Mouse (Mus musculus) liver, embryonic 13.5 days (tissue): ENCODE data around the gene Rragd. TPM values are rescaled to one million over a fixed set of nuclear protein-coding genes. Genes with fewer than 3 reads are reported as not detected.

ENCODE experiments used
- ATAC-seq: fragments of 200-750 bp; cut with Nextera tagmentation; 2 replicates; pipeline ENCODE4 v1.8.0; 2017; ENCODE audit warnings: low read depth, mild to moderate bottlenecking, moderate number of reproducible peaks, moderate library complexity
- DNase-seq: peaks from one replicate; pipeline ENCODE4 v3.0.0; 2022
- H3K27ac ChIP-seq: fragments of 300-500 bp; sonication (generic); 2 replicates; pipeline ENCODE4 v1.5.1; 2015; ENCODE audit warnings: moderate library complexity, mild to moderate bottlenecking, inconsistent platforms
- H3K27me3 ChIP-seq: fragments of 300-500 bp; sonication (generic); 2 replicates; pipeline ENCODE4 v1.6.1; 2015; ENCODE audit warnings: mild to moderate bottlenecking, inconsistent platforms
- H3K36me3 ChIP-seq: fragments of 300-500 bp; sonication (generic); 2 replicates; pipeline ENCODE4 v1.6.1; 2015; ENCODE audit warnings: mild to moderate bottlenecking, inconsistent platforms
- H3K4me1 ChIP-seq: fragments of 300-500 bp; sonication (generic); replicated peaks from 2 replicates; pipeline ENCODE4 v1.6.1; 2015; ENCODE audit warnings: inconsistent platforms
- H3K4me2 ChIP-seq: fragments of 300-500 bp; sonication (generic); 2 replicates; pipeline ENCODE4 v1.6.1; 2015; ENCODE audit warnings: inconsistent platforms, mild to moderate bottlenecking, moderate library complexity
- H3K4me3 ChIP-seq: fragments of 300-500 bp; sonication (generic); replicated peaks from 2 replicates; pipeline ENCODE4 v1.5.1; 2015; ENCODE audit warnings: mild to moderate bottlenecking, inconsistent platforms
- H3K9ac ChIP-seq: fragments of 300-500 bp; sonication (generic); 2 replicates; pipeline ENCODE4 v1.6.1; 2015; ENCODE audit warnings: mild to moderate bottlenecking, inconsistent platforms
- H3K9me3 ChIP-seq: fragments of 300-500 bp; sonication (generic); replicated peaks from 2 replicates; pipeline ENCODE4 v1.6.1; 2016; ENCODE audit warnings: inconsistent platforms
- WGBS: fragments of 180-500 bp; shearing (Covaris S2); methylation state at CpG from one replicate; pipeline ENCODE4 v1.1.7; 2015; ENCODE audit not compliant: insufficient replicate concordance; 5-methylcytosine and 5-hydroxymethylcytosine counted together
- polyA plus RNA-seq: library from polyadenylated mRNA; unstranded; fragments of >200 nt; fragmentation: Nextera tagmentation; extraction: Ambion mirVana; gene quantifications from 2 replicates; pipeline ENCODE4 v1.2.1, GENCODE M21; 2015

Gene Rragd
- 3.6 and 5.6 TPM in 2 replicates for polyA plus RNA-seq

DNA sequence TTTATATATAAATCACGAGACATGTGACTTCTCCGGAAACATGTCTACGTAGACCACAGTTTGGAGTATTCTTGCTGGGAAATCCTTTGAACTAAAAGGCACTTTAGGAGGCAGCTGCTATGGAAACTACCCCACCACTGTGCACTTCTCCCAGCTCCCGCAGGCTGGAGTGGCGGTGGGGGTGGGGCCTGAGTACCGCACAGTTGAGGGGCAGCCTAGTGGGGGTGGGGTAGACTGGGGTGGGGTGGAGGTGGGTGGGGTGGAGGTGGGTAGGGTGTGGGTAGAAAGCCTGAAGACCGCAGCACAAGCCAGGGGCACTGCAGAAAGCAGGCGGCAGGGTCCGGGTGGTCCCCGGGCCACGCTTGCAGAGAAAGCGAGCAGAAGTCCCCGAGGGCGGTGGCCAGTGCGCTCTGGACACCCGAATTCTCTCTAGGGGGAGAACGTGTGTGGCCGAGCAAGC, at the start of gene Rragd:
TSS of gene Rragd (plus strand) at position 322 of the 460 bp plus-strand sequence.
- H3K4me2 ChIP-seq, result peak within 1 kb of the TSS; percentile 98
- H3K9ac ChIP-seq, result peak within 1 kb of the TSS; percentile 79
- peak within 1 kb of the TSS; percentile 71 for H3K4me3 ChIP-seq
- no peaks in the 10 kb centered on the region; the same call in 1 of the 2 replicates for H3K9me3 ChIP-seq
- DNase-seq, result no peak
- WGBS, result 3% methylated on average over 15 of the region's 18 CpGs
- H3K27ac ChIP-seq, result peak within 1 kb of the TSS; percentile 48
- peaks cover 80% of the 10 kb centered on the region for H3K4me1 ChIP-seq
- ATAC-seq, result no peak
- H3K27me3 ChIP-seq, result peaks cover 71% of the 10 kb centered on the region
- no peaks in the 10 kb centered on the region for H3K36me3 ChIP-seq

DNA sequence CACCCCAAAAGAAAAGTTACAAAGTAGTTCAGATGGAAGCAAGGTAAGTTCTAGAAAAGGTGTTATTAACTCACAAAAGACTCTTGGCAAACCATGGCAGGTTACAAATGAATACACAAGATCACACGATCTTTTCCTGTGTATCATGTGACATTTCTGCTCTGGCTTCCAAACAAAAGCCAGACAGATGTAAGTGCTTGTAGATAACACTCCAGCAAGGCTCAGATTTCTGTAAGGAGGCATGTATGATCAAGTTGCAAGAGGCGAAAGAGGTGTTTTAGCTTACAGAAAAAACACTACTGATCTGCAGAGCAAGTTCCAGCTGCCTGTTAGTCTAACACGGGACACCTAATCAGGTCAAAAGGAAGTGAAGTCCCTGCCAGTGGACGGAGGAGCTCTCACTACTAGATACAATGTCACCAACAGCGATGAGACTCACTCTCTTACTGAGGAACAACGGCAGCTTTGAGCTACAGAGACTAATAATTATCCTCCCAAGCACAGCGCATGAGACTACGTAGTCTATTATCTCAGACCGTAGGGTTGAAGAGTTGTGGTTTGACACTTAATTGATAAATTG, 46.0 kb upstream of the Rragd start:
- ATAC-seq (no peak), DNase-seq (no peak)
- no peak overlapping the region for H3K27ac ChIP-seq
- H3K36me3 ChIP-seq, result no peaks in the 10 kb centered on the region
- H3K9ac ChIP-seq, result no peak overlapping the region
- 26% methylated on average over 9 of the region's 9 CpGs for WGBS
- no peak overlapping the region for H3K4me2 ChIP-seq
- H3K4me3 ChIP-seq, result no peak overlapping the region
- no peaks in the 10 kb centered on the region for H3K9me3 ChIP-seq
- no peaks in the 10 kb centered on the region for H3K4me1 ChIP-seq
- peaks cover 5% of the 10 kb centered on the region; the same call in 1 of the 2 replicates for H3K27me3 ChIP-seq

DNA sequence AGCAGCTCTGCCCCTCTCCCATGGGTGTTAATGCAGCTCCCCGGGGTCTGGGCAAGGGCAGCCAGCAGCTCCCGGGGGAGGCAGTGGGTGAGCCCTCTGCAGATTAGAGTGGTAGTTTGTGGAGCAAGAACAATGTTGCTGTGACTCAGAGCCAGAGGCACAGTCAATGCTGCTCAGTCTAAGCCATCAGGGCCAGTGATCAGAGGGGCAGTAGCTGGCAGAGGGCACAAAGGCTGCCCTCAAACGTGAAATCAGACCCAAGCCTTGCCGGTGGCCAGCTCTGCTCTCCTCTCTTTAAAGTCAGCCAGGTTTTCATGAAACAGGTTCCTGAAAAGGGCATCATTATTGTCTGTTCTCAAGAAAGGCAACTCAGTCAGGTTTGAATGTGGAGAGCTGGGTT, 43.3 kb upstream of the Rragd start:
- Histone ChIP-seq H3K4me1 (no peaks in the 10 kb centered on the region), H3K9me3 (no peaks in the 10 kb centered on the region), H3K9ac (no peak overlapping the region), H3K36me3 (no peaks in the 10 kb centered on the region), H3K4me3 (no peak overlapping the region), H3K27me3 (peaks cover 5% of the 10 kb centered on the region; the same call in 1 of the 2 replicates), H3K27ac (no peak overlapping the region), H3K4me2 (no peak overlapping the region)
- ATAC-seq (no peak), DNase-seq (no peak)
- WGBS, result 52% methylated on average over 4 of the region's 4 CpGs

DNA sequence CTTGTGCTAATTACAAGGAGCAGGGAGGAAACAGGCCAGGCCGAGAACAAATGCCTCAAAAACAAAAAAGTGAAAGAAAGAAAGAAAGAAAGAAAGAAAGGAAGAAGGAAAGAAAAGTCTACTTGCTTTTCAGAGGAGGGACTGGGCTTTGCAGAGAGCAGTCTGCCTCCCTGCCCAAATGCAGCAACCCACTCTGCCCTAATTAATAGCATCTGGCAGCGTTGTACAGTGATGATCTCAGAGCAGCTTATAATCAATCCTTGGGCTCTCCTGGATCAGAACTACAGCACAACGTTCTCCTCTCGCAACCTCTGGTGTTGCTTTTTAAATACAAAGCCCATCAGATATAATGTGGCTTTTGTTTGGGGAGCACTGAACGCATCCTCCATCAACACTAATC, 42.9 kb upstream of the Rragd start:
- H3K36me3 ChIP-seq, result no peaks in the 10 kb centered on the region
- H3K4me1 ChIP-seq, result no peaks in the 10 kb centered on the region
- H3K4me2 ChIP-seq, result no peak overlapping the region
- no peak for DNase-seq
- no peak for ATAC-seq
- H3K9me3 ChIP-seq, result no peaks in the 10 kb centered on the region
- peaks cover 5% of the 10 kb centered on the region; the same call in 1 of the 2 replicates for H3K27me3 ChIP-seq
- H3K4me3 ChIP-seq, result no peak overlapping the region
- H3K27ac ChIP-seq, result no peak overlapping the region
- WGBS, result 69% methylated on average over 5 of the region's 5 CpGs
- no peak overlapping the region for H3K9ac ChIP-seq

DNA sequence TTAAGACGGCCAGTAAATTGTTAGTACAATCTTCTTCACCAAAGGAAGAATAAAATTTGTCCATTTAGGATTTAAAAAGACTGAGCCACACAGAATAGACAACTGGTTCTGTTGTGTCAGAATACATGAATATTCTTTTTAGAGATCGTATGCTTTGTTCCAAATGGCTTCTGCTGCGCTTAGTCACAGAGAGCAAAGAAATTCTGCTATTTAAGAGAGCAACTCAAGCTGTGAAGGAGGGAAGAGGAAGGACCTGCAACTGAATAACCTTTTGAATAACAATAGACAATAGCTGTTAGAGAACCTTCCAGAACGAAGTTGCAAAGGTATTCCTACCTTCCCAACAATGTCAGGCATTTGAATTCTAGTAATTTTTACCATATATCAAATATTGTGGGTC, 41.9 kb upstream of the Rragd start:
- H3K27ac ChIP-seq, result no peak overlapping the region
- no peak overlapping the region for H3K4me2 ChIP-seq
- H3K4me3 ChIP-seq, result no peak overlapping the region
- no peak overlapping the region for H3K9ac ChIP-seq
- no peaks in the 10 kb centered on the region for H3K9me3 ChIP-seq
- no peaks in the 10 kb centered on the region for H3K36me3 ChIP-seq
- no peak for ATAC-seq
- H3K27me3 ChIP-seq, result peaks cover 5% of the 10 kb centered on the region; the same call in 1 of the 2 replicates
- WGBS, result 50% methylated on average over 4 of the region's 4 CpGs
- H3K4me1 ChIP-seq, result no peaks in the 10 kb centered on the region
- no peak for DNase-seq

DNA sequence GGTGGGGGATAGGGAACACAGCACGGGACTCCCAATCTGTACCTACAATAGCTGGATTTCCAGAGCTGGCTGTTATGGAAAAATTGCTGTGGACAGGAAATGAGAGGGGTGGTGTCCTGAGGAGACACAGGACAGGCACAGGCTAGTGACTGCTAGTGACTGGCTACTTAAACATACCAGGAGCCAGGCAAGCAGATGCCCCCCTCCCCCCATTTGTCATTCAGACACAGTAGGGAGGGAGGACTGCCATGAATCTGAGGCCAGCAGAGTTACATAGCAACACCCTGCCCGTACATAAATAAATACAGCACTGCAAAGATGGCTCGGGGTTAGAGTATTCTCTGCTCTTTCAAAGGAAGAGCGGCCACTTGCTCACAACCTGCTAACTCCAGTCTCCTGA, 35.2 kb upstream of the Rragd start:
- Histone ChIP-seq H3K27me3 (peaks cover 57% of the 10 kb centered on the region), H3K9ac (no peak overlapping the region), H3K9me3 (no peaks in the 10 kb centered on the region), H3K4me3 (no peak overlapping the region), H3K4me2 (no peak overlapping the region), H3K27ac (no peak overlapping the region), H3K36me3 (no peaks in the 10 kb centered on the region), H3K4me1 (peaks cover 20% of the 10 kb centered on the region)
- WGBS, result 39% methylated on average over 4 of the region's 4 CpGs
- no peak for DNase-seq
- ATAC-seq, result no peak

DNA sequence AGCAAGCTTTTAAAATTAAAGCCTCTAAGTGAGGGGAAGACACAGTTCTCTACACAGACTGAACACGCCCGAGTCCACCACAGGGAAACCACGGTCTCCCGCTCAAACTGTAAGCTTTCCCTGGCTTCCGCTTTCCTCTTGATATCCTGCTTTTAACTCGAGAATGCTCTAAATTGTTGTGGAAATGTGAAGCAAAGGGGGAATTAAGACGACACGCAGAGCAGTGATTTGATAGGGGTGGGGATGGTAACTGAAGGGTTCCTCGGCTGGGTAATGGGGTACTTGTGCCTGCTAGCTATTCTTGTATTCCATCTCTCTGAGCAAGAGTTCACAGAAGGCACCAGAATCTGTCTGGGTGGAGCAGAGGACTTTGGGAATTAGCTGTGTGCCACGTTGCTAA, 34.1 kb upstream of the Rragd start:
- 31% methylated on average over 10 of the region's 10 CpGs for WGBS
- no peaks in the 10 kb centered on the region for H3K9me3 ChIP-seq
- DNase-seq (no peak), ATAC-seq (no peak)
- H3K27ac ChIP-seq, result no peak overlapping the region
- H3K4me1 ChIP-seq, result peaks cover 20% of the 10 kb centered on the region
- no peak overlapping the region for H3K9ac ChIP-seq
- no peak overlapping the region for H3K4me2 ChIP-seq
- H3K4me3 ChIP-seq, result no peak overlapping the region
- no peaks in the 10 kb centered on the region for H3K36me3 ChIP-seq
- peaks cover 67% of the 10 kb centered on the region for H3K27me3 ChIP-seq

DNA sequence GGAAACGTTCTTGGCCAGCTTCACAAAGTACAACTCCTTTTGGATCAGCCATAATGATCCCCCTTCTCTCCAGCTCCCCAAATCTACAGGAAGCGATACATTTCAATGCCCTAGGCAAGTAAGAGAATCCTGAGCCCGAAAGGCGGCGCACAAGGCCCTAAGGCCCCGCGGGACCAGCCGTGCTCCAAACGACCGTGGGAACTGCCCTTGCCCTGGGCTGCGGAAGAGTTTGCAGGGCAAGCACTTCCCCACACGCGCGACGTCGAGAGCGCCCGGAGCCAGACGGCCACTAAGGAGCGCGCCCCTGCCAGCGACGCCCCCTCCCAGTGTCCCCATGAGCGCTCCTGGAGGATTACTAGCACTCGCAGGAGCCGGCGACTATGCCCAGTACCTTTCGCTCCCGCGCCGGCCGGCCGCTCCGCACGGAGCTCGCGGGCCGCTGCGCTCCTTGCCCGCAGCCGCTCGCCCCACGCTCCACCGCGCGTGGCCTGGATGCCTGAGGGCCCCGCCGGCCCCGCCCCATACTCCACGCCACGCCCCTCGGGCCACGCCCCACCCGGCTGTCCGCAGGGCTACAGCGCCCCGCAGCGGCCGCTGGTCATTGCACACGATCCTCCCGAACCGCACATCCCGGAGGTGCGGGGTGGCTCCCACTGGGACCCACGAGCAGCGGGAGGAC, 32.3 kb upstream of the Rragd start, which contains the start of gene Ankrd6:
TSS of gene Ankrd6 (minus strand) at position 486 of the 679 bp plus-strand sequence.
- Histone ChIP-seq H3K9me3 (no peaks in the 10 kb centered on the region), H3K36me3 (no peaks in the 10 kb centered on the region), H3K9ac (peak within 1 kb of the TSS; percentile 66), H3K4me2 (peak within 1 kb of the TSS; percentile 82), H3K27ac (no peak within 1 kb of the TSS), H3K27me3 (peaks cover 78% of the 10 kb centered on the region), H3K4me3 (peak within 1 kb of the TSS; percentile 64), H3K4me1 (peaks cover 20% of the 10 kb centered on the region)
- WGBS, result under 1% methylated on average over 61 of the region's 66 CpGs
- ATAC-seq, result peak; percentile 85
- DNase-seq, result peak; percentile 75

DNA sequence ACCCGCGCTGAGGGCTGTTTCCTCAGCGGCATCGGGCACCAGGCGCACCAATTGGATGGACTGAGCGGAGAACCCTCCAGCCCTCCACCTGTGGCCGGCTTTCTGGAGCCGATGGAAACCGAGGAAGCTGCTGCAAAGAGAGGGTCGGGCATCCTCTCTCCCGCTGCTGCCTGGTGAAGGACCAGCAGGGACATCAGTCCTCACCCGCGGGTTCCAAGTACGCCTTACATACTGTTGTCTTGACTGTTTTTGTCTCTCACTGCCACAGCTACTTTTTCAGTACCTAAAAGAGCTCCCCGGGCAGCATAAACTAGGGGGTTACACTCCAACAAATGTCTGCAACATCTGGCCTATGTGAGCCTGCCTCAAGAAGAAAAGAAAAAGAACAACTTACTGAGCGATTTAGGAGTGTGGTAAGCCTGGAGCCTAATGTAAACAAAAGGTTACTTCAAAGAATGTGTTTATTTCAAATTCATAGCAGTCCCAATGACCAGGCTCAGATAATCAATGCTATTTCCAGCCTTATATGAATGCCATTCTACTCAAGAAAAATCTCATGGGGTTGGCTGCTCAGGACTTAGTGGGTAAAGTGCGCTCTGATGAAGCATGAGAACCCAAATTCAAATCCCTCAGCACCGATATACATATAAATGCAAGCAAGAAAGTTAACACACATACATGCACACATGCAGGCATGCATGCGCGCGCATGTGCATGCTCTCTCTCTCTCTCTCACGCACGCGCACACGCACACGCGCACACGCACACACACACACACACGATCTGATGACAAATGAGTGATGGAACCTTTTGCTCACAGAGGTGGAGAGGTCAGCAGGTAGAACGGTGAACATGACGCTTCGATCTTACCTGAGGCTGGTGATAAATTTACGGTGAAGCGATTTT, 31.5 kb upstream of the Rragd start:
- DNase-seq (no peak), ATAC-seq (peak; percentile 24)
- Histone ChIP-seq H3K9ac (peak overlapping the region; percentile 66; the same call in 1 of the 2 replicates), H3K36me3 (no peaks in the 10 kb centered on the region), H3K27me3 (peaks cover 78% of the 10 kb centered on the region), H3K4me3 (peak overlapping the region; percentile 64), H3K9me3 (no peaks in the 10 kb centered on the region), H3K4me2 (peak overlapping the region; percentile 82), H3K27ac (no peak overlapping the region), H3K4me1 (peaks cover 20% of the 10 kb centered on the region)
- 8% methylated on average over 34 of the region's 34 CpGs for WGBS

DNA sequence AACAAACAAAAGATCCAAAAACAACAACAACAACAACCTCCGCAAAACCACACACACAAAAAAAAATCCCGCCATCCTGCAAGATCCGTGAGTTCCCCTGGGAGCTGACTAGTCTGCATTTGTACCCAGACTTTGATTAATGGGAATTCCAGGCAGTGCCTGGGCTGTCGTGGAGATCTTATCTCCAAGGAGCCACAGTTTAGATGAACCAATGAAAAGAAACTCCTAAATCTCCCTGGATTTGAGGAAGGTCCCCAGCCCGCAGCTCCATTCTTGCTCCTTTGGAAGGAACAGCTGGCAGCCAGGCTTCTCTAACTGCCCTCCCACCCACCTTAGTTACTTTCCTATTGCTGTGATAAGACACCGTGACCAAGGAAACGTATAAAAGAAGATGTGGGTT, 30.2 kb upstream of the Rragd start:
- 12% methylated on average over 7 of the region's 7 CpGs for WGBS
- ATAC-seq (no peak), DNase-seq (no peak)
- Histone ChIP-seq H3K27me3 (peaks cover 70% of the 10 kb centered on the region), H3K4me1 (peaks cover 22% of the 10 kb centered on the region), H3K4me2 (no peak overlapping the region), H3K27ac (no peak overlapping the region), H3K36me3 (no peaks in the 10 kb centered on the region), H3K4me3 (no peak overlapping the region), H3K9me3 (no peaks in the 10 kb centered on the region), H3K9ac (no peak overlapping the region)

DNA sequence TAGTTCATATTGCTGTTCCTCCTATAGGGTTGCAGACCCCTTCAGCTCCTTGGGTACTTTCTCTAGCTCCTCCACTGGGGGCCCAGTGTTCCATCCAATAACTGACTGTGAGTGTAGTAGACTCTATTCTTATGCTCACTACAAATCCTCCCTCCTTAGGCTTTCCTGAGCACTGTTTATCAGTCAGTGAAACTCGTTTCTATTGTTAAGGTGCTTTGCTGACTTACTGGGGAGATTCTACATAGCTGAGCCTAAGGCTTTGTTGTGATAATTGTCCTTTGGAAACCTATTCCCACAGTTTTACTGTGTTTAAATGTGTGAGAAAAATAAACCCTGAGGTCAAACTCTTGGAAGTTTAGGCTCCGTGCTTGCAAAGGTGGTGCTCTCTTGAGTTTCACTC, 26.4 kb upstream of the Rragd start:
- H3K4me1 ChIP-seq, result peaks cover 13% of the 10 kb centered on the region
- H3K9me3 ChIP-seq, result no peaks in the 10 kb centered on the region
- ATAC-seq, result no peak
- no peak overlapping the region for H3K4me3 ChIP-seq
- no peak overlapping the region for H3K27ac ChIP-seq
- no peak for DNase-seq
- 32% methylated on average over 2 of the region's 2 CpGs for WGBS
- H3K36me3 ChIP-seq, result no peaks in the 10 kb centered on the region
- H3K9ac ChIP-seq, result no peak overlapping the region
- H3K27me3 ChIP-seq, result peaks cover 33% of the 10 kb centered on the region
- H3K4me2 ChIP-seq, result no peak overlapping the region
